8 mouse cellular contexts compared by ENCODE assay signal in genomic region chr1:57436954-57437353, GRCm38 (mm10). TPM values are rescaled to one million over a fixed set of nuclear protein-coding genes. Genes with fewer than 3 reads are reported as not detected.
DNase-seq lines count a peak whose midpoint lies in the region; ATAC-seq and TF ChIP-seq lines count a peak whose summit lies in the region.

No protein-coding gene starts in this region.

- H3K4me1 ChIP-seq in lung, adult 2 months (ENCODE audit: control insufficient read depth, insufficient read depth, low read length) = peaks cover 2% of the 10 kb centered on the region; the same call in 1 of the 2 replicates
- peaks cover 27% of the 10 kb centered on the region for H3K4me1 ChIP-seq in embryonic facial prominence, embryonic 14.5 days (ENCODE audit: control insufficient read depth, insufficient read depth, low read length)
- peaks cover 13% of the 10 kb centered on the region for H3K4me1 ChIP-seq in liver, embryonic 13.5 days (replicated peaks)
- peaks cover 16% of the 10 kb centered on the region for H3K4me1 ChIP-seq in stomach, embryonic 16.5 days (ENCODE audit: control insufficient read depth, insufficient read depth, low read length)

- no peaks in the 10 kb centered on the region for H3K27me3 ChIP-seq in embryonic facial prominence, embryonic 14.5 days (replicated peaks; ENCODE audit: control insufficient read depth, insufficient read depth, low read length)
- no peaks in the 10 kb centered on the region for H3K27me3 ChIP-seq in liver, embryonic 13.5 days
- H3K27me3 ChIP-seq in stomach, embryonic 16.5 days (ENCODE audit: control insufficient read depth, insufficient read depth, low read length) = no peaks in the 10 kb centered on the region

- peak overlapping the region; percentile 47 for H3K4me2 ChIP-seq in embryonic facial prominence, embryonic 14.5 days (ENCODE audit: low read depth, low read length)
- peak overlapping the region; percentile 45 for H3K4me2 ChIP-seq in liver, embryonic 13.5 days
- peak overlapping the region; percentile 58 for H3K4me2 ChIP-seq in stomach, embryonic 16.5 days (ENCODE audit: low read depth, low read length)

- no peaks in the 10 kb centered on the region for H3K36me3 ChIP-seq in embryonic facial prominence, embryonic 14.5 days (ENCODE audit: control insufficient read depth, insufficient read depth, low read length)
- no peaks in the 10 kb centered on the region for H3K36me3 ChIP-seq in liver, embryonic 13.5 days
- no peaks in the 10 kb centered on the region for H3K36me3 ChIP-seq in stomach, embryonic 16.5 days (ENCODE audit: control insufficient read depth, insufficient read depth, low read length)

- 18% methylated on average over 9 of the region's 9 CpGs for WGBS in lung, adult 2 months
- 8% methylated on average over 9 of the region's 9 CpGs for WGBS in embryonic facial prominence, embryonic 14.5 days
- WGBS in liver, embryonic 13.5 days (ENCODE audit: insufficient replicate concordance) = 24% methylated on average over 9 of the region's 9 CpGs
- WGBS in stomach, embryonic 16.5 days = 26% methylated on average over 9 of the region's 9 CpGs

- peak; percentile 94 for ATAC-seq in embryonic facial prominence, embryonic 14.5 days (ENCODE audit: low read depth)
- ATAC-seq in liver, embryonic 13.5 days (ENCODE audit: low read depth) = no peak
- ATAC-seq in stomach, embryonic 16.5 days (ENCODE audit: insufficient read depth, low FRiP score) = peak; percentile 58; the same call in 1 of the 2 replicates
- no peak for ATAC-seq in erythroid progenitor cell, adult 5-6 weeks (replicated peaks; ENCODE audit: low FRiP score, poor library complexity, severe bottlenecking)

- peak overlapping the region; percentile 47 for H3K9ac ChIP-seq in embryonic facial prominence, embryonic 14.5 days (ENCODE audit: low read depth, low read length)
- H3K9ac ChIP-seq in liver, embryonic 13.5 days = no peak overlapping the region
- H3K9ac ChIP-seq in stomach, embryonic 16.5 days (ENCODE audit: low read length) = peak overlapping the region; percentile 60

- H3K27ac ChIP-seq in embryonic facial prominence, embryonic 14.5 days (replicated peaks; ENCODE audit: low read depth, low read length) = peak overlapping the region; percentile 85
- peak overlapping the region; percentile 37; the same call in 1 of the 2 replicates for H3K27ac ChIP-seq in liver, embryonic 13.5 days
- peak overlapping the region; percentile 88 for H3K27ac ChIP-seq in stomach, embryonic 16.5 days (ENCODE audit: low read length)

- no peak for TF ChIP-seq POLR2A in lung, adult 2 months (IDR thresholded peaks at IDR 0.05; ENCODE audit: borderline replicate concordance, extremely low read depth, low read depth, low read length)

- H3K9me3 ChIP-seq in embryonic facial prominence, embryonic 14.5 days (ENCODE audit: control insufficient read depth, low read length) = no peaks in the 10 kb centered on the region
- H3K9me3 ChIP-seq in liver, embryonic 13.5 days (replicated peaks) = no peaks in the 10 kb centered on the region
- H3K9me3 ChIP-seq in stomach, embryonic 16.5 days (replicated peaks; ENCODE audit: control insufficient read depth, low read length) = no peaks in the 10 kb centered on the region

- peak overlapping the region; percentile 52 for H3K4me3 ChIP-seq in lung, adult 2 months (replicated peaks; ENCODE audit: extremely low read depth, low read depth, low read length)
- peak overlapping the region; percentile 19 for H3K4me3 ChIP-seq in embryonic facial prominence, embryonic 14.5 days (ENCODE audit: low read depth, low read length)
- peak overlapping the region; percentile 1 for H3K4me3 ChIP-seq in liver, embryonic 13.5 days (replicated peaks)
- H3K4me3 ChIP-seq in stomach, embryonic 16.5 days (replicated peaks; ENCODE audit: low read length) = peak overlapping the region; percentile 36

- DNase-seq in lung, adult 2 months = peak; percentile 3
- DNase-seq in lung, adult 18-20 months = no peak
- DNase-seq in embryonic facial prominence, embryonic 14.5 days (ENCODE audit: low spot score) = peak; percentile 95
- peak; percentile 33 for DNase-seq in heart, postnatal 4 days
- DNase-seq in liver, embryonic 13.5 days = no peak
- no peak for DNase-seq in urinary bladder, postnatal 4 days (ENCODE audit: low spot score in 2 of 2)

- TF ChIP-seq CTCF in lung, adult 2 months (IDR thresholded peaks at IDR 0.05; ENCODE audit: insufficient read depth, low read length) = no peak

RNA-seq across cellular contexts. Expression of gene Tyw5, which starts 30.1 kb away (rescaled TPM):
- 3.0 and 4.5 TPM in 2 replicates for polyA plus RNA-seq in lung, adult 2 months (2012; rRNA removed)
- 21.7 and 25.8 TPM in 2 replicates for polyA plus RNA-seq in embryonic facial prominence, embryonic 14.5 days (2014; fragmentation: Nextera tagmentation; extraction: Ambion mirVana)
- total RNA-seq in heart, postnatal 4 days (2021) = 1 to 10 TPM; 8.5 to 8.6 TPM
- 17.3 and 21.7 TPM in 2 replicates for polyA plus RNA-seq in liver, embryonic 13.5 days (2015; fragmentation: Nextera tagmentation; extraction: Ambion mirVana)
- 27.2 and 29.2 TPM in 2 replicates for polyA plus RNA-seq in stomach, embryonic 16.5 days (2015; fragmentation: Nextera tagmentation; extraction: Ambion mirVana)
- total RNA-seq in erythroid progenitor cell, adult 5-6 weeks (2015; ENCODE audit: low replicate concordance) = 6.5 and 15.5 TPM in 2 replicates
- total RNA-seq in erythroid progenitor cell, adult 5-6 weeks (2017; ENCODE audit: low replicate concordance) = 8.2 and 30.5 TPM in 2 replicates

RNA-seq across cellular contexts. Expression of gene Maip1, which starts 30.8 kb away (rescaled TPM):
- 4.6 and 4.7 TPM in 2 replicates for polyA plus RNA-seq in lung, adult 2 months (2012; rRNA removed)
- 16.0 and 16.8 TPM in 2 replicates for polyA plus RNA-seq in embryonic facial prominence, embryonic 14.5 days (2014; fragmentation: Nextera tagmentation; extraction: Ambion mirVana)
- total RNA-seq in heart, postnatal 4 days (2021) = 10 to 100 TPM; 14.1 to 14.9 TPM
- polyA plus RNA-seq in liver, embryonic 13.5 days (2015; fragmentation: Nextera tagmentation; extraction: Ambion mirVana) = 11.1 and 12.6 TPM in 2 replicates
- polyA plus RNA-seq in stomach, embryonic 16.5 days (2015; fragmentation: Nextera tagmentation; extraction: Ambion mirVana) = 15.8 and 17.1 TPM in 2 replicates
- 1.8 and 4.2 TPM in 2 replicates for total RNA-seq in erythroid progenitor cell, adult 5-6 weeks (2015; ENCODE audit: low replicate concordance)
- total RNA-seq in erythroid progenitor cell, adult 5-6 weeks (2017; ENCODE audit: low replicate concordance) = 0.98 and 4.7 TPM in 2 replicates

RNA-seq across cellular contexts. Expression of gene 1700066M21Rik, which starts 59.5 kb away (rescaled TPM):
- polyA plus RNA-seq in lung, adult 2 months (2012; rRNA removed) = 6.8 and 16.0 TPM in 2 replicates
- polyA plus RNA-seq in embryonic facial prominence, embryonic 14.5 days (2014; fragmentation: Nextera tagmentation; extraction: Ambion mirVana) = 19.3 and 20.9 TPM in 2 replicates
- total RNA-seq in heart, postnatal 4 days (2021) = 1 to 10 TPM; 4.1 to 5.8 TPM
- polyA plus RNA-seq in liver, embryonic 13.5 days (2015; fragmentation: Nextera tagmentation; extraction: Ambion mirVana) = 8.9 and 11.6 TPM in 2 replicates
- polyA plus RNA-seq in stomach, embryonic 16.5 days (2015; fragmentation: Nextera tagmentation; extraction: Ambion mirVana) = 11.5 and 14.8 TPM in 2 replicates
- 14.7 and 20.2 TPM in 2 replicates for total RNA-seq in erythroid progenitor cell, adult 5-6 weeks (2015; ENCODE audit: low replicate concordance)
- 12.6 and 16.7 TPM in 2 replicates for total RNA-seq in erythroid progenitor cell, adult 5-6 weeks (2017; ENCODE audit: low replicate concordance)

Comparison
In these comparisons a context has a peak if more than half of its experiments do, and no peak if none do; other contexts are left out.
1. DNase-seq: peak in lung, adult 2 months (single experiment), embryonic facial prominence, embryonic 14.5 days (single experiment) and heart, postnatal 4 days (single experiment); none in lung, adult 18-20 months (0 of 2), liver, embryonic 13.5 days (single experiment) and urinary bladder, postnatal 4 days (0 of 2).
2. H3K4me3 ChIP-seq: peak in every context shown above with its lines; median percentile 52 in lung, adult 2 months; 36 in stomach, embryonic 16.5 days; 19 in embryonic facial prominence, embryonic 14.5 days; 1 in liver, embryonic 13.5 days.
3. ATAC-seq: peak in embryonic facial prominence, embryonic 14.5 days (single experiment) and stomach, embryonic 16.5 days (single experiment); none in liver, embryonic 13.5 days (single experiment) and erythroid progenitor cell, adult 5-6 weeks (single experiment).
4. H3K27ac ChIP-seq: peak in every context shown above with its lines; median percentile 88 in stomach, embryonic 16.5 days; 85 in embryonic facial prominence, embryonic 14.5 days; 37 in liver, embryonic 13.5 days.
5. Peak in every context shown above with its lines, with median percentiles within 50 percentile points of each other: H3K4me2 ChIP-seq.